Mouse (Mus musculus) heart, embryonic 13.5 days (tissue): ENCODE data around the gene Cd82. TPM values are rescaled to one million over a fixed set of nuclear protein-coding genes. Genes with fewer than 3 reads are reported as not detected.
A peak's percentile ranks its signal among the peaks of the same experiment; 100 is the strongest.

ENCODE experiments used
- ATAC-seq: fragments of 200-750 bp; cut with Nextera tagmentation; 2 replicates; pipeline ENCODE4 v1.8.0; 2017; ENCODE audit warnings: moderate TSS enrichment; ENCODE audit not compliant: insufficient number of reproducible peaks, low FRiP score, low TSS enrichment; ENCODE audit errors: extremely low read depth
- H3K27ac ChIP-seq: fragments of 300-500 bp; sonication (generic); replicated peaks from 2 replicates; pipeline ENCODE4 v1.5.1; 2015; ENCODE audit warnings: moderate library complexity, mild to moderate bottlenecking, inconsistent platforms
- H3K27me3 ChIP-seq: fragments of 300-500 bp; sonication (generic); replicated peaks from 2 replicates; pipeline ENCODE4 v1.6.1; 2015; ENCODE audit warnings: mild to moderate bottlenecking, inconsistent platforms
- H3K36me3 ChIP-seq: fragments of 300-500 bp; sonication (generic); 2 replicates; pipeline ENCODE4 v1.6.1; 2015; ENCODE audit warnings: mild to moderate bottlenecking, inconsistent platforms
- H3K4me1 ChIP-seq: fragments of 300-500 bp; sonication (generic); 2 replicates; pipeline ENCODE4 v1.6.1; 2015; ENCODE audit warnings: inconsistent platforms
- H3K4me2 ChIP-seq: fragments of 300-500 bp; sonication (generic); 2 replicates; pipeline ENCODE4 v1.6.1; 2015; ENCODE audit warnings: inconsistent platforms, mild to moderate bottlenecking, moderate library complexity
- H3K4me3 ChIP-seq: fragments of 300-500 bp; sonication (generic); 2 replicates; pipeline ENCODE4 v1.5.1; 2015; ENCODE audit warnings: moderate library complexity, mild to moderate bottlenecking, inconsistent platforms
- H3K9ac ChIP-seq: fragments of 300-500 bp; sonication (generic); 2 replicates; pipeline ENCODE4 v1.6.1; 2015; ENCODE audit warnings: inconsistent platforms, mild to moderate bottlenecking, moderate library complexity
- H3K9me3 ChIP-seq: fragments of 300-500 bp; sonication (generic); 2 replicates; pipeline ENCODE4 v1.6.1; 2016; ENCODE audit warnings: inconsistent platforms
- WGBS: fragments of 180-500 bp; shearing (Covaris S2); methylation state at CpG from one replicate; pipeline ENCODE4 v1.1.7; 2015; ENCODE audit warnings: mixed read lengths; 5-methylcytosine and 5-hydroxymethylcytosine counted together
- polyA plus RNA-seq: library from polyadenylated mRNA; unstranded; fragments of >200 nt; fragmentation: Nextera tagmentation; extraction: Ambion mirVana; gene quantifications from 2 replicates; pipeline ENCODE4 v1.2.1, GENCODE M21; 2015

Cd82 gene
- polyA plus RNA-seq, 1 experiment from 2014 or later = 27.2 TPM

DNA sequence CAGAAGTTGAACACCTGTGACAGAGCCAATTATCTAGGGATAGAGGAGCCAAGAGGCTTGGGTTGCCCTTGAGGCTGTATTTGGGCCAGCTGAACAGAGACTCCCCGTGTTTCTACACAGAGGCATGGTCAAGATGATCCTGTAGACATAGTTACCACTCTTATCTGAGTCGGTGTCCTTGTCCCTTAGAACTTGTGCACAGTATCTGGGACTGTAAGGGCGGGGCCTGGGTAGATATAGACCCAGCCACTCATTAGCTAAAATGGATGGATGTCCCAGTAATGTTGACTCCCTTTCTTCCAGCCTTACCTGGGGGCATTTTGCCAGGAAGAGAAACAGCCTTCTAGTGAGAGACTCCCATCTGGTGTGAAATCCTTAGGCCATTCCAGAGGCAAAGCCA is 3.4 kb upstream of the Cd82 start:
- no peak for ATAC-seq

DNA sequence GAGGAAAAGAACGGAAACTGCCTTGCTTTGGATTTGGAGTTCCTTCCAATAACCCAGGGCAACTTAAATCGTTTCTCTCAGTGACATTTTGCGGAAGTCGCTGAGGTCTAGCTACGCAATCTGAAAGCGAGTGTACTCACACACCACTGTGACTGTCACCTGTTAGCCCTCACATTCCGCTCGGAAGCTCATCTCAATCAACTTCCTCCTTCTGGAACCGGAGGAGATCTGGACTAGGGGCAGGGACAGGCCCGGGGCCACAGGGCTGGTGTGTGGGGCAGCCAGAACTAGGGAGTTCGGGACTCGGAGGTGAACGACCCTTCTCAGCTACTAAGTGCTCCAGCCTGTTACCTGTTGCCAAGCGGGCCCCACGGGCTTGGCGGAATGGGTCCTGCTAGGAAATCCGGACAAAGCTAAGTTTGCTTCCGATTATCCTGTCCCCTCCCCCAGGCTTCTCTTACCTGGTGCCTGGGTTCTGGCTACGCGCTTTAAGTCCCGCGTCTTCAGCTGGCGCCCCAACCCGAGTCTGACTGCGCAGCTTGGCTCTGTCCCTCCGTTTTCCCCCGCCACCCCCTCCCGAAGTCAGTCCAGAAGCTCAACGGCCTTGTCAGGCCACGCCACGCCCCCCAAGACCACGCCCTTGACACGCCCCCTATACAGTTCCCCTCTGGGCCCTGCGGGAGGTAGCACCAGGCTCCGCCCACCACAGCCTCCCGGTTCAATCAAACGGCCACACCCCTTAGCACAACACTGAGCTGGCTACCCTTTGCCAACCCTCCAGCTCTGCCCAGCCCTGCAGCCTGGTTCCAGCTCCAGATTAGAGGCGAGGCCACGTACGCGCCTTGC is 848 bp downstream of the Cd82 start:
- WGBS = 1% methylated on average over 41 of the region's 41 CpGs
- Histone ChIP-seq H3K9ac (peak overlapping the region; percentile 84), H3K36me3 (no peaks in the 10 kb centered on the region), H3K27me3 (peaks cover 11% of the 10 kb centered on the region; the same call in 1 of the 2 replicates), H3K4me2 (peak overlapping the region; percentile 96), H3K4me1 (peaks cover 41% of the 10 kb centered on the region), H3K4me3 (peak overlapping the region; percentile 60), H3K9me3 (no peaks in the 10 kb centered on the region), H3K27ac (peak overlapping the region; percentile 75)
- peak; percentile 90 for ATAC-seq

More for the DNA sequence above, 3.4 kb upstream of the Cd82 start:
- Histone ChIP-seq H3K4me1 (peaks cover 31% of the 10 kb centered on the region), H3K27me3 (peaks cover 8% of the 10 kb centered on the region; the same call in 1 of the 2 replicates), H3K9me3 (no peaks in the 10 kb centered on the region), H3K27ac (no peak overlapping the region), H3K4me3 (no peak overlapping the region), H3K4me2 (no peak overlapping the region), H3K36me3 (no peaks in the 10 kb centered on the region), H3K9ac (no peak overlapping the region)
- 67% methylated on average over 3 of the region's 3 CpGs for WGBS

DNA sequence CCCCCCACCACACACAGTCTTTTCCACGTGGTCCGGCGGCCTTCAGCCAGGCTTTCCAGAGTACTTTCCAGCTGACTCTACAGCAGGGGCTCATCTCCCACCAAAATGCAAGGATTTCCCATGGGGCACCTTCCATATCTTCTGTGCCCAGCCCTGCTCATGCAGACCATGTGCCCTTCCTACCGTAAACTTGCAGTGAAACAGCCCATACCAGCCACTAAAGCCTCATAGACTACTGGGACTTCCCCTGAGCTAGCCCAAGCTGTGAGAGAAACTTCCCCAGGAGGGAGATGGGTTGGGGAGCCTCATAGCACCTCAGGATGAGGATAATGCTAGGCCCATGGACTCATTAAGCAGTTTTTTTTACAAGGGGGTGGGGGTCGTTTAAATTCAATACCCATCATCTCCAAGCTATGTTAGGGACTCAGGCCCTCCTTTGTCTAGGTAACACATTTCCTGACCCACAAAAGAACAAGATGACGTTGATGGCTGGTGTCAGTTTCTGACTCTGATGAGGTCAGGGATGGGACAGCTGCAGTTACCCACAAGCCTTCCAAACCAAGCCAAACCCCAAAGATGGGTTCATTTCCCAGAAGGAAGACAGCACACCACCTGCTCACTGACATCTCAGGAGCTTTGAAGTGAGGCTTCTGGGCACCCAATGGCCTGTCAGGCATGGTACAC is 2.0 kb downstream of the Cd82 start:
- Histone ChIP-seq H3K27ac (no peak overlapping the region), H3K4me3 (peak overlapping the region; percentile 60; the same call in 1 of the 2 replicates), H3K4me2 (peak overlapping the region; percentile 96), H3K9me3 (no peaks in the 10 kb centered on the region), H3K36me3 (no peaks in the 10 kb centered on the region), H3K9ac (no peak overlapping the region), H3K4me1 (peaks cover 41% of the 10 kb centered on the region), H3K27me3 (peaks cover 11% of the 10 kb centered on the region; the same call in 1 of the 2 replicates)
- whole genome bisulfite sequencing = 78% methylated on average over 6 of the region's 6 CpGs
- ATAC-seq = no peak

DNA sequence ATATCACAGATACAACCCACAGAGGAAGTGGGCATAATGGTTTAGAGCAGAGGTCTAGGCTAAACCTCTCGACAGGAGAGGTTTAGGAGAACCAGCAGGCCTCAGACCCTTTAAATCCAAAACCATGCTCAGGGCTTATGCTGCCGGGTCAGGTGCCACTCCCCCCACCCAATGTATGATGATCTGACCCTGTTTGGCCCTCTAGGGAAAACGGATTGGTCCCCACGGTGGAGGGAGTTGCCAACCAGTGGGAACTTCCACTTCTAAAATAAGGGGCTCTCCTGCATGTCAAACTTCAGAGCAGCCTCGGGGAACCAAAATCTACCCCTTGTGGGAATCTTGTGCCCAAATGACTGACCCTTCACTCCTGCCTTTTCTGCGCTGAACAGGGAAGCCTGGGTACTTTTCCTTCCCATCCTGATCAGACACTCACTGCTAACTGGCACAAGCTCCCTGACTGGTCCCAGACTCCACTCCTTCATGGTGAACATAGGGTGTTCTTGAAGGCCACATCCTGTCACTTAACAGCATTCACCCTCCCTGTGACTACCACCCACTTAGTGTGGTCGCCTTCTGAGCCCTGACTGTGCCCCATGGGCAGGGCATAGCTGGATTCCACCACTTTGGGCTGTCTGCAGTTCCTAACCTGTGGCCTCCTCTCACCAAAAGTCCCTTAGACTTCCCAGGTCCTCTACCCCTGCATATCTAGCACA is 3.6 kb downstream of the Cd82 start:
- Histone ChIP-seq H3K36me3 (no peaks in the 10 kb centered on the region), H3K4me1 (peaks cover 51% of the 10 kb centered on the region), H3K27ac (peak overlapping the region; percentile 65; the same call in 1 of the 2 replicates), H3K9ac (peak overlapping the region; percentile 60), H3K9me3 (no peaks in the 10 kb centered on the region), H3K27me3 (peaks cover 11% of the 10 kb centered on the region; the same call in 1 of the 2 replicates), H3K4me3 (no peak overlapping the region), H3K4me2 (no peak overlapping the region; the same call in 1 of the 2 replicates)
- no peak for ATAC-seq
- WGBS = 66% methylated on average over 7 of the region's 7 CpGs

DNA sequence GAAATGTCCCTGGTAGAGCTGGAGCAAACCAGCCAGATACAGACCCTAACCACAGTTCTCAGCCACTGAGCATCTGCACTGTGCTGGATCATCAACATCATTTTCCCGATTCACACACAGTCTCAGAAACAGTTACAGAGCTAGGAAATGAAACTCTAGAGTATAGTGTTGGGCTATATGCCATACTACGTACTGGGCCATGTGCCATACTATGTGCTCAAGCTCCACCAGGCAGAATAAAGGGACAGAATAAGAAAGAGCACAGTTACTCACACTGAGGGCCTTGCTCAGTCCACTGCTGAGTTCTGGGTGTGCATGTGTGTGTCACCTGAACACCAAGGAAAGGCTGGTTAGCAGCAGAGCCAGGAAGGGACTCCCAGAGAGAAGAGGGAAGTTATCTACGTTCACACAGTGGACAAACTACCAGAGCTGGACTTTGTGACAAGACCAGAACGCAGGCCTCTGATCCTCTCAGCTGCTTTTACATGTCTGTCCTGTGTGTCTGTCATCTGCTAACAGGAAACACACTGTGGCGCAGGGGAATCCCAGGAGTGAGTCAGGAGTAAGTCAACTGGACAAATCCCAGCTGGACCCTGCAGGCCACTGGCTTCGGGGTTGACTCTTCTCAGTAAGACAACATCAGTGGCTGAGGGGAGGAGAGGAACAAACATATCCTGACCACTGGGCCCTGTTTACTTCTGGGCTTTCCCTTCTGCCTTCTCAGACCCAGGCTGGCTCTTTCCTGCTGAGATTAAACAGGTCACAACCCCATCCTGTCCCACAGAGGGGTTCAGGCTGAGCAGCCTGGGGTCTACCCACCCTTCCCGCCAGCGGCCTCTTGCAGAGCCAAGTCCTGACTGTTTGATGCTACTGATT is 4.4 kb downstream of the Cd82 start:
- Histone ChIP-seq H3K9ac (peak overlapping the region; percentile 60), H3K27ac (peak overlapping the region; percentile 65), H3K36me3 (no peaks in the 10 kb centered on the region), H3K4me1 (peaks cover 54% of the 10 kb centered on the region), H3K9me3 (no peaks in the 10 kb centered on the region), H3K27me3 (peaks cover 11% of the 10 kb centered on the region; the same call in 1 of the 2 replicates), H3K4me3 (no peak overlapping the region), H3K4me2 (no peak overlapping the region)
- 44% methylated on average over 8 of the region's 8 CpGs for WGBS
- ATAC-seq = no peak

DNA sequence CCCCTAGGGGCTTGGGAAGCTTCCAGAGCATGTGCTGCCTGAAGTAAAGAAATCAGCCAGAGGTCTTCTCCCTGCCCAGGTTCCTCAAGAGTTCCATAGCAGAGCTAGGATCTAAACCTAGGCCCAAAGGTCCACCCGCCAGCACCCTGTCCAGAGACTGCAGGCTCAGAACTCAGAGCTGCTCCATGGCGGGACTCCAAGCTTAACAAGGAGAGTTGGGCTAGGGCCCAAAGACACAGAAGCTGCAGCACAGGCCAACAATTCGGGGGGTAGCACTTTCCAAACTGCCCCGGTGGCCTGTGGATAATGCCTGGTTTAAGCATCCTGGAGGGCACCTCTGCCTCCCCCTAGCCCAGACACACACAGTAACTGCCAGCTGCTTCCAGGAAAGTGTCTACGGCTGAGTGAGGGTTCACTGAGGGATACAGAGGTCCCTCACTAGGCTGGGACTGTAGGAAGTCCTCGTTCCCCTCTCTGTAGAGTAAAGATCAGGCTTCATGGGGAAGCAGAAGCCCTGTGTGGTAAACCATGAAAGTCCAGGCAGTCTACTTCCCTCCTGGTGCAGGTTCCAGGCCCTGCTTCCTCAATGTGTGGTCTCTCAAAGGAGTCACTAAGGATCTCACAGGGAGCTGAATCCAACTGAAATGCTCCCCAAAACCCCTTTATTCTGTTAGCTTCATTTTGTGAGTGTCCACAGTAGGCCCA is 5.4 kb downstream of the Cd82 start:
- Histone ChIP-seq H3K4me3 (no peak overlapping the region), H3K4me1 (peaks cover 50% of the 10 kb centered on the region), H3K4me2 (no peak overlapping the region), H3K9ac (no peak overlapping the region), H3K36me3 (no peaks in the 10 kb centered on the region), H3K27ac (no peak overlapping the region), H3K27me3 (peaks cover 9% of the 10 kb centered on the region; the same call in 1 of the 2 replicates), H3K9me3 (no peaks in the 10 kb centered on the region)
- no peak for ATAC-seq
- 70% methylated on average over 6 of the region's 6 CpGs for WGBS

DNA sequence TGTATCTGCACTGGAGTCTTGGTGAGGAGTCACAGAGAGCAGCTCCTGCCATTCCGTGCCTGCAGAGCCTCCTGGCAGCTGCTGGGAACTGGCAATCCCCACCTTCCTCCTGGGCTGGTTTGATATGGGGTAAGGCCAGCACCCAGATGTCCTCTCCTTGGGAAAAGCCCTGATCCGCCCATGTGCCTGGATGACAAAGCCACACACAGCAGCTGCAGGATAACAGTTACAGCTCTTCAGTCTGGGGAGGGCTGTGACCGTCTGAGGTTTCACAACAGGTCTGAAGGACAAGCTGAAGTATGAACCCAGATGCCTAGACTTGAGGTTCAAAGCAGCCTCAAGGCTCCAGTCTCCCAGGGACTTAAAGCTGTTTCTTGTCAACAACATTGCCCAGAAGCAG is 6.8 kb downstream of the Cd82 start:
- no peak for ATAC-seq
- Histone ChIP-seq H3K27me3 (peaks cover 6% of the 10 kb centered on the region; the same call in 1 of the 2 replicates), H3K27ac (no peak overlapping the region), H3K4me3 (no peak overlapping the region), H3K4me2 (no peak overlapping the region), H3K9me3 (no peaks in the 10 kb centered on the region), H3K9ac (no peak overlapping the region), H3K36me3 (no peaks in the 10 kb centered on the region), H3K4me1 (peaks cover 55% of the 10 kb centered on the region)
- 47% methylated on average over 3 of the region's 3 CpGs for WGBS

DNA sequence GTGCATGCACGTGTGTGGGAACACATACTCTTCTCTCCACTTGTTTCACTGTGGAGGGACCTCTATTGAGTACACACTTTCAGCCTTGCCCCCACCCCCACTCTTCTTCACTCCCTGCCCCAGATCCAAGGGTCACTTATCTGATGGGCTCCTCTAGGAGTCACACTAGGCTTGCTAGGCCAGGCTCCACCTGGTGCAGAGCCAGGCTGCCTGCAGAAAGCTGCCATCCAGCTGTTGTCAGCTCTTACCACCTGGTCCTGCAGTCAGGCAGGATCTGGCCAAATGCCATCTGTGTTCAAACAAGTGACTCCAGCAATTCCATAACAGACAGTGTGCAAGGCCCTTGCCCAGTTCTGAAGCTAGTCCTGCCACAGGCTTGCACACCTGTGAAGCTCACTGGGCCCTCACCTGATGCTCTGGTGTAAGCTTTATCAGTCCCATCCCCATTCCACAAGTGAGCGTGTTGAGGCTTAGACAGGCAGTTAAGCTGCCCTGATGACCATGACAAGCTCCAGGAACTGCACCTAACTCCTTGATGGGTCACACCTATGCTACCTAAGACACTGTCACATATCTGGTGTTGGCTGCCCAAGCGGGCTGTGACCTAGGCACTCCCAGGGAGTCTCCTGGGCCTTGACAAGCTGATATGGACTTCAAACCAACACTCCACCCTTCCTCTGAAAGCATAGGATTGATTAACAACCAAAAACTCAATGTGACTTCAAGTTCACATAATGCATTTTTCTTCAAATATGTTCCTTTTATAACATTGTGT is 7.9 kb downstream of the Cd82 start:
- no peaks in the 10 kb centered on the region for H3K9me3 ChIP-seq
- no peaks in the 10 kb centered on the region for H3K36me3 ChIP-seq
- no peak overlapping the region for H3K4me3 ChIP-seq
- no peak overlapping the region for H3K27ac ChIP-seq
- no peak overlapping the region for H3K4me2 ChIP-seq
- no peaks in the 10 kb centered on the region for H3K27me3 ChIP-seq
- WGBS = 63% methylated on average over 3 of the region's 3 CpGs
- H3K4me1 ChIP-seq = peaks cover 58% of the 10 kb centered on the region
- ATAC-seq = no peak
- H3K9ac ChIP-seq = no peak overlapping the region

DNA sequence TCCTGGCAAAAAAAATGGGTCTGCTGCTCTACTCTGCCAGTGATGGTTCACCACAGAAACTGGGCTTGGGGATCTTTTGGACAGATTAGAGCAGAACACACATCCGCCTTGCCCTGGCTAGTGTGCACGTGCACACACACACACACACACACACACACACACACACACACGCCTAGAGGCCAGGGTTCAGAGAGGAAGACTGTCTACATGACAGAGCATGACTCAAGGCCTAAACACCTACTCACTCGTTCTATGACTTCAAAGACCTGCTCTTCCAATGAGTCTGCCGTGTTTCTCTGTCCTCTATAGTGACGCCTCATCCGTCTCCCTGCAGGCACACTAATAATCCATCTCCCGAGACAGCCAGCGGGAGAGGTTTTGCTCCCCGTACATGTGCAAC is 8.6 kb downstream of the Cd82 start:
- Histone ChIP-seq H3K4me3 (no peak overlapping the region), H3K36me3 (no peaks in the 10 kb centered on the region), H3K4me2 (no peak overlapping the region), H3K27ac (no peak overlapping the region), H3K27me3 (no peaks in the 10 kb centered on the region), H3K4me1 (peaks cover 54% of the 10 kb centered on the region), H3K9ac (no peak overlapping the region), H3K9me3 (no peaks in the 10 kb centered on the region)
- ATAC-seq = no peak
- WGBS = 56% methylated on average over 10 of the region's 10 CpGs
